Mouse (Mus musculus) heart, postnatal 25 days (tissue): Measurements from ENCODE around the gene 5730522E02Rik. TPM values are rescaled to one million over a fixed set of nuclear protein-coding genes. Genes with fewer than 3 reads are reported as not detected.

Experiments used
- DNase-seq: peaks from one replicate; pipeline ENCODE4 v3.0.0; 2022; ENCODE audit warnings: low spot score
- intact Hi-C: fragments of 180-260 bp; cut with DNase I; formaldehyde crosslinking; loops from one replicate; pipeline ENCODE4 v1.15.1; 2025
- total RNA-seq, 2 experiments: library from RNA; stranded (reverse); gene quantifications; 2 replicates each; pipeline ENCODE4 v1.2.3; 2021

Gene 5730522E02Rik
- total RNA-seq, 2 experiments from 2014 or later: not detected

- intact Hi-C loops: no loop called here
- no peak for DNase-seq
These were observed 500.7 kb downstream of the 5730522E02Rik start for GRCm38 (mm10) chr11:25709892-25710291.

GRCm38 (mm10) chr11:25704332-25705168 is 506.0 kb downstream of the 5730522E02Rik start:
- no peak for DNase-seq
- intact Hi-C loops: no loop called here

GRCm38 (mm10) chr11:25702791-25703190 is 507.8 kb downstream of the 5730522E02Rik start:
- DNase-seq: no peak
- intact Hi-C loops: no loop called here

DNA sequence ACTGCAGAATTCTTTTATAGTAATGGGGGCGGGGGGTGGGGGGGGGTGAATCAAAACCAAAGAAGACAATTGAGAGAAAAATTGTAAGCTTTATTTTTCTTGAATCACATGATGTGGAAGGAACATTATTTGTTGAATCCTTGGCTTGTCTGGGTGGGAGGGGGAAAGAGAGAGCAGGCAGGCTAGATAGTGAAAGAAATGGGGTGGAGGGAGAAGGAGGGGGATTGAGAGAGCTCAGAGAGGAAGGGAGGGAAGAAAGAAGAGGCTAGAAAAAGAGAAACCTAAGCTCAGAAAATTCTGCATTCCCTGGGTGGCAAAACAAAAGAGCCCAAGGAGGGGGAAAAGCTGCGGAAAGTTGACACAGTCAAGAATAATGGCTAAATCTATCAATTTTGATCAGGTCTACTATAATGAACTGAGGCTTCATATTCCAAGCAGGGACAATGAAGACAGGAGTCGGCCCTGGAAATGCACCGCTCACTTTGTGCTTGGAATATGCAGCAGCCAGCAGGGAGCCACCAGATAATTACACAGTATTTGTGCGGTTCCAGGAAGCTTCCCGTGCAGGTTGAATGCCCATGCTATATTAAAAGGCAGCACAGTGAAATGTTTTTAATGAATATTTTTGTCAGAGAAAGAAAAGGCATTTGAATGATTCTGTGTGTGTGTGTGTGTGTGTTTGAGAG is 512.9 kb downstream of the 5730522E02Rik start:
- intact Hi-C loops: no loop called here
- no peak for DNase-seq

DNA sequence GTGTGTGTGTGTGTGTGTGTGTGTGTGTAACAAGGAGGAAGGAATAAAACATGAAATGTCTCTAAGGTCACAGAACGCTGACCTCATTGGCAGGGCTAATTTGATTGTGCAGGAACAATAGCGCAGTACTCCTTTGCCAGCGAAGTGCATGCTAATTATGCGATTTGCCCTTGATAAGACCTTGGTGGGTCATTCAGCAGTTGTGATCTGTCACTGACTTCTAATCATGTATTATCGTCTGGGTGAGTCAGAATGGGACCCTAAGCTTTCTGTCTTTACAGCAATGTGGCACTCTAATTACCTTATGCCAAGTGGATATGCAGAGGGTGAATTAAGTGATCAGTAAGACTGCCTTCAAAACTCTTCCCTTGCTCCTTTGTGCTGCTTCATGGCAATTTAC is 514.4 kb downstream of the 5730522E02Rik start:
- intact Hi-C loops: no loop called here
- no peak for DNase-seq

DNA sequence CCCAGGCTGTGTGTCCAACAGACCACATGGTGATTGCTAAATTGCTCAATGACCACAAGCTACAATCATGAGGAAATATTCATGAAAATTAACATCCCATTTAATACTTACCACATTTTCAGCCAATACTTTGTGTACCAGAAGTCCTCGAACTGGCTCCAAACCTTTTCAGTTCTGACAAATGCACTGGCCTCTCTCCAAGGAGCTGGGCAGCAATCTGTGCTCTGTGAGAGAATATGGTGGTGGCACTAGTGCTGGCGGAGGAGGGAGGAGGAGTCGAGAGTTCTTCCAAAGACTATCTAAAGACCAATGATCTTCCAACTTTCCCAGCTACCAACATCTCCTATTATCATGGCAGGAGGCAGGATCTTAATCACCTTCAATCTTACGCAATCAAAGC is 525.8 kb downstream of the 5730522E02Rik start:
- no peak for DNase-seq
- intact Hi-C loops: no loop called here

DNA sequence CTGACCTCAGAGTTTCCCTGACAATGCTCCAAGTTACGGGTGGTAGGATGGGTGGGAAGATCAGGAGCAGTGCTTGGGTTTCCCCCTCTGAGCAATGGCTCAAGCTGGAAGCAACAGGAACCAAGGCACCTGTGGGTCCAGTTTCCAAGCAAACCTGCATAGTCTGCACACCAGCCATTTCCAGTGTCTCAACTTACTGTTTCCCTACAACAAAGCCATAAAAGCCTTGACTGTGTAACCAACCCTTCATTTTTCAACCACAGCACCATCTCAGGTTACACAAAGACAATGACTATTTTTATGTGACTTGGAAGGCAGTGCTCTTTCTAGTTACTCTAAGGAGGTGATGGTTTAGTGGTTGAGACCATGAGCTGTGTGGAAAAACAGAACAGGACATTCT is 530.7 kb downstream of the 5730522E02Rik start:
- intact Hi-C loops: no loop called here

DNA sequence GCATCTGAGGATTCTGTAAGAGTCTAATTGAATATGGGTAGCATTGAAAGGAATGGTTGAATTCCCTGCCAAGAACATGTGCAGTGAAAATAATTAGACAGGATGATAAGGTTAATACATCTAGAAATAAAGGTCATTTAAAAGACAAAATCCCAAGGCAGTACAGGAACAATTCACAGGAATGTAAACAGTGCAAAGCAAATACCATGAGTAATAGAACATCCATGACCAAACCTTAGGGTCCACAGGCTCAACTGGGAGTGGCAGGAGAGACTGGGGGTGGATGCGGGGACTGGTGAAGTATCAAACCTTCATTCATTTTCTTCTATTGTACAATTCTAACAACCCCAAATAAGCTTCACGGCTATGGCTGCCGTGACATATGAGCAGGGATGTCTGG is 536.4 kb downstream of the 5730522E02Rik start:
- intact Hi-C loops: no loop called here
- no peak for DNase-seq

More for the DNA sequence above, 530.7 kb downstream of the 5730522E02Rik start:
- no peak for DNase-seq

DNA sequence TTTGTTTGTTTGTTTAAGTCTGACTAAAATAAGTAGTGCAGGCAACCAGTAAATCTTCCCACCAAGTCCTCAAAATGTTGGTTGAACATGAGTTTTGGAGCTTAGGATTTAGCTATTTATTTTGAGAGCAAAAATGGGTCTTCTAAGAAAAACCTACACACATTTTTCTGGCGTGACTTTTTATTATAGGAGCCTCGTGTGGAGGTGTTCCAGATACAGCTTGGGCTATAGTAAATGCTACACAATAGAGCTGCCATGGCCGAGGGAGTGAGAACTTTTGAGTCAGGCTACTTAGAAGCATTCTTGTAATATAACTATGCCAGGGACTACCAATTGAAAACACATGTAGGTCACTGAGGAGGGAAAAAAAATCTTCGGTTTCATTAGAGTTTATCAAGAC is 540.5 kb downstream of the 5730522E02Rik start:
- intact Hi-C loops: no loop called here
- no peak for DNase-seq

DNA sequence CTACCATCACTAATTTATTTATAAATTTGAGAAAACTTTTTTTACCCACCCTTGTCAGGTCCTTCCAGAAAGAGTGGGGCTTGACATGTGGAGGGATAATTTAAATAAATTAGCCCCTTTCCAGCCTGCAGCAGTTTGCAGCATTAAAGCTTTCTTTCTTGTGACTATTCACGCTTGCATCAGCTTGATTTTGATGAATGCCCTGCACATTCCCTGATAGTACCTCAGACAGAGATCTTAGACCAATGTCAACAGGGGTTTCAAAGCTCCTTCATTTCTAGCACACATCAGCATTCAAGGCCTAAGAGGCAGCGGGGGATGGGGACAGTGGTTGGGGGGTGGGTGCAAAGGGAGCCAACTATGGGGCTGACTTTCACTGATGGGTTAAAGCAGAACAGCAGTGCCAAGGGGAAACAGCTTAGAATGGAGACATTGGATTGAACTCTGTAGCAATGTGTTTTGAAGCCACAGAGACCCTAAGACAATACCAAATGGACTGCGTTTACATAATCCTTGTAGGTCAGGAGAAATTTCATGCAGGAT is 545.9 kb downstream of the 5730522E02Rik start:
- intact Hi-C loops: no loop called here
- DNase-seq: no peak

- intact Hi-C loops: no loop called here
- DNase-seq: no peak
These were observed 564.3 kb downstream of the 5730522E02Rik start for GRCm38 (mm10) chr11:25646282-25646681.

DNA sequence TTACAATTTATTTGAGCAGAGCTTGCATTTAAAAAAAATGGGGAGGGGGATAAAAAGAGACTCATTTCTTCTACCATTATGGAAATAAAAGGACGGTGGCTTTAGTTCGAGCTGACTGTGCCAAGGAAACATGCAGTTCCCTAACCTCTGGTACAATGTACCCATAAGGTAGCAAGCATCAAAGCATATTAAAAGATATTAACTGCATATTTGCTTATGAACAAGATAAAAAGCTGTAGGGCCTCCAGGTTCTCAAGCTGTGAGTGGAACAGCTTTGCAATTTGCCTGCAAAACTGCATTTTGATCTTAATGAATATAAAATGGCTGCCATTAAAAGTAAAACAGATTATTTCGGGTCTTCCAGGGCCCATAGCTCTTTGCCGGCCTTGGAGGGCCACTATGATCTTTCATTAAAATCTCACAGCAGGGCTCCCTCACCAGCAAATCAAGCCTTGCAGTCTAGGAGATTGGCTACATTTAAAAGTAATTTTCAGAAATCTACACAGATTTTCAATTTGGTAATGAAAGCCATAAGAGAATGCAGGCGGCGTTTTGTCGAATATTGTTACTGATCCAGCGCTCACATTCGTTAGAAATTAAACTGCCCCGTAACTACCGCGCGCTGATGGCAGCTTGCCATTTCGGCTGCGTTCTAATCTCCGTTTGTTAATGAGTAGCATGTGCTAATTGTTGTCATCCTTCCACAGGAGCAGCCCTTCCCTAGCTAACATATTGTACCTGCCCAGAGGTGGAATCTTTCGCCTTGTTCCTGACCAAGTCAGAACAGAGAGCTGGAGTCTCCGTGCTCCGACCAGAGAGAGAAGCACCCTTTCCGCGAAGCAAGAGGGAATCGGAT is 565.6 kb downstream of the 5730522E02Rik start:
- intact Hi-C loops: no loop called here
- DNase-seq: no peak

DNA sequence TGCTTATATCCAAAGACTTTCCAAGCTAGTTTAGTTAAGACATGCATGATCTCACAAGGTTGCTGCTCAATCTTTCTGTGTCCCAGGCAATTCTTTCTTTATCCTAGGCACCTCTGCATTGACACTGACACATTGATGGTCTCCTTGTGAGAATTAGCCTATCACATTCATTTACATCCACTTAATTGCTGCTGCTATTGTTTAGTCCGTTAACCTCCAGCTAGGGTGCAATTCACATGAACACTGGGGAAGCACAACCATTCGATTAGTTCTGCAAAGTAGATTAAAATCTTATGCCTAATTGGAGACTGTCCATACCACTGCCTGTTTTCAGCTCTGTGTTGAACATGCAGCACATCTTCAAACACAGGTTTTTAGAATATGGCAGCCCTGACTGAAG is 603.7 kb downstream of the 5730522E02Rik start:
- no peak for DNase-seq
- intact Hi-C loops: no loop called here

DNA sequence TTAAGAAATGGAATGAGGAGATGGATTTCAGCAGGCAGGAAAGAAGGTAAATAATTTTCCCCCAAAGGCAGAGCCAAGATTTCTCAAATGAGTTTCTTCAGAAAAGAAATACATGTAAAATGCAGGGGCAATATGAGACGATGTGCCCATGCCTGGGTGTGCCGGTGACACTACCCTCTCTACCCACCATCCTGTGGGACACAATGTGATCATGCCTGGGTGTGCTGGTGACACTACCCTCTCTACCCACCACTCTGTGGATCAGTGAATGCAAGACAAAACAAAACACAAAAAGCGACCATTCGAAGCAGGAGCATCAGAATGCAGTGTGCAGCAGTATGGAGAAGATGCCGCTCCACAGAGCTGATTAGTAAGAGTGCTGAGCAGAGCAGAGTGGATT is 610.5 kb downstream of the 5730522E02Rik start:
- intact Hi-C loops: no loop called here
- no peak for DNase-seq

DNA sequence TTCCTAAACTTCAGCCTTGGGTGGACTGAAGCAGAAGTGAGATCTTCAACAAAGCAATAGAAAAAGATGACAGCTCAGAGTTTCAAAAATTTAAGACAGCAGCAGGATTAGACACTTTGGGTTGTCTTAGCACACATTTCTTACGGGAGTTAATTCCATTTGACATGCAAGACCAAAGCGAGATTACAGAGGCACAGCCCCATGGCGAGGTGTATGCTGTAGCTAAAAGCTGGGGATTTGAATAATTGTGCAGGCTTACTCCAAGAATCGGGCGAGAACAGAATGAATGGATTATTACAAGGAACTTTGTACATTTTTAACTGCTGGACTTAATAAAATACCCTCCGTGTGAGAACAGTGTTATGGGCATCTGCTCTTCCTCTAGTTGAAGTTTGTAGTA is 615.3 kb downstream of the 5730522E02Rik start:
- intact Hi-C loops: no loop called here
- DNase-seq: no peak

DNA sequence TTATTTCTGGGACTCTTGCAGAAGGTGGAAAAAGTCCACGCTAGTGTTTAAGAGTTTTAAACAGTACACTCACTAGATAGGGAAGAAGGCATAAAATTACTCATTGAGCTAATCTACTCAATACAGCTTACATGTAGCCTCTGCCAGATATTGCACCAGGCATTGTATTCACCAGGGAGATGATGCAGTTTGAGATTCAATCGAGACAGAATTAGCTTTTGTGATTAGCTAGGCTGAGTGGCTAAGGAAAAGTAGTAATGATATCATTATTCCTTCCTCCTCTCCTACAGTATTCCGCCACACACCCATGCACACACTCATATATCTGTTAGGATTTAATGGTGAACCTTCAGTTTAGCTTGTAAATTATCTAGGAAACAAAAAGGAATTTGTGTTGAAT is 615.8 kb downstream of the 5730522E02Rik start:
- intact Hi-C loops: no loop called here
- no peak for DNase-seq

- no peak for DNase-seq
- intact Hi-C loops: no loop called here
These were observed 618.3 kb downstream of the 5730522E02Rik start for GRCm38 (mm10) chr11:25592268-25592667.

GRCm38 (mm10) chr11:25590215-25590614 is 620.3 kb downstream of the 5730522E02Rik start:
- no peak for DNase-seq
- intact Hi-C loops: no loop called here

GRCm38 (mm10) chr11:25589509-25589908 is 621.1 kb downstream of the 5730522E02Rik start:
- DNase-seq: no peak
- intact Hi-C loops: no loop called here

DNA sequence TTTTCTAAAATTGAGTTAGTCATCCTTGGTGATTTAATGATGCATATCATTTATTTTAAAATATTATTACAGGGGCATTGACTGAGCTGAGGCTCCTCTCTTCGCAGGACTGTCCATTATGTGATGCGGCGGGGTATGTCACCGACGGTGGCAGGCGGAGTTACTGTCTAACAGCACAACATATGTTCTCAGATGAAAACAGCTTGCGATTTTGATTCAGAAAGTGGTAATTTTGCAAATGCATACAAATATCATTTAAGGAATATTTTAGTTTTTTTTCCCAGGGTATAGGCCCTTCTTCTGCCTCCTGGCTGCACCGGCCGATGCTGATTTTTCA is 636.5 kb downstream of the 5730522E02Rik start:
- intact Hi-C loops: no loop called here
- DNase-seq: no peak
